Mouse (Mus musculus) heart, postnatal 10 days (tissue): ENCODE data around the gene Olfr1058. TPM values are rescaled to one million over a fixed set of nuclear protein-coding genes. Genes with fewer than 3 reads are reported as not detected.
"Not testable (repeated sequence)": the region's sequence is repeated elsewhere in the genome, so short reads cannot be mapped to it uniquely, and the experiment has no call there.

Source experiments
- DNase-seq, 2 experiments: peaks; one replicate each; pipeline ENCODE4 v3.0.0; 2021
- intact Hi-C: fragments of 180-260 bp; cut with DNase I; formaldehyde crosslinking; loops from one replicate; pipeline ENCODE4 v1.15.1; 2025
- total RNA-seq, 2 experiments: library from RNA; stranded (reverse); gene quantifications; 2 replicates each; pipeline ENCODE4 v1.2.3; 2021

Gene Olfr1058
- total RNA-seq, result not detected

DNA sequence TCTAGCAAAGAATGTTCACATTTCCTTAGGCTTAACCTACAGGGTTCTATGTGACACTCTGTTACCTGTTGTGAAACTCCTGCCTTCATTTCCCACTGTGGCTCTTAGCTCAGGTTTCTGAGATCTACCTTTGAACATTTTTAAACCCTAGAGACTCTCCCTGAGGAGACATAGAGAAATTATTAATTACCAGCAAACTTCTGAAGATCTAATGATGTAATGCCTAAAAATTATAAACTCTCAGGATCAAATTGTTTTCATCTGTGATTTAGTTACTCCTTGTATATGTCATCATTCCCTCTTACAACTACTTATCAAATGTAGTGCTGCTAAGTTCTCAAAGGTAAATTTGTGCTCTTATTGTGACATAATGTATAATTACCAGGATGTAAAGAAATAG lies at the start of gene Olfr1058:
Gene Olfr1058 (minus strand): TSS at position 101 of the 400 bp plus-strand sequence.
- intact Hi-C loops, DNase-seq: not testable (repeated sequence)

DNA sequence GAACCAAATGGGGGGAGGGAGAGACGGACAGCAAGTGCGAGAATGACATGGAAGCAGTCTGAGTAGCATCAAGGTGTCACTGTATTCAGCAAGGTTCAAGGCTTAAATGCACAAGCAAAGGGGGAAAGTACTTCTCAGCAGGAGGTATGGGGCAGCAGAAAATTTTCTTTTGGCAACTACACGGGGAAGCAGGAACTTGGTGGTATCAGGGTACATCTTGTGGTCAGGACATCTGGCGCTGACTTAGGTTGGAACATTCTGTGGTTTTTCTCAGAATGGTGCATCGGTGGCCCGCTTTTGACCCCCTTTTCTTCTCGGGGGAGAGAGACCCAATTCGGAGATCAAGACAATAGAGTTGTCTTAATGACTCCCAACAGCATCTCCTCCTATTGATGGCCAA lies 40.1 kb upstream of the Olfr1058 start:
- DNase-seq, intact Hi-C loops: not testable (repeated sequence)

- intact Hi-C loops, result not testable (repeated sequence)
Measured at GRCm38 (mm10) chr2:86426649-86427048, 38.3 kb upstream of the Olfr1058 start, which contains the start of gene Olfr1062. Gene Olfr1062 (minus strand): TSS chr2:86426749.

GRCm38 (mm10) chr2:86413950-86414349 lies 25.6 kb upstream of the Olfr1058 start, which contains the start of gene Olfr1061:
Gene Olfr1061 (minus strand): TSS chr2:86414050.
- intact Hi-C loops, result no loop called here
- no peak for DNase-seq

More at GRCm38 (mm10) chr2:86426649-86427048, 38.3 kb upstream of the Olfr1058 start, which contains the start of gene Olfr1062:
- DNase-seq, result not testable (repeated sequence)

- intact Hi-C loops, result no loop called here
- no peak for DNase-seq
Measured at GRCm38 (mm10) chr2:86395114-86395513, 6.8 kb upstream of the Olfr1058 start.

DNA sequence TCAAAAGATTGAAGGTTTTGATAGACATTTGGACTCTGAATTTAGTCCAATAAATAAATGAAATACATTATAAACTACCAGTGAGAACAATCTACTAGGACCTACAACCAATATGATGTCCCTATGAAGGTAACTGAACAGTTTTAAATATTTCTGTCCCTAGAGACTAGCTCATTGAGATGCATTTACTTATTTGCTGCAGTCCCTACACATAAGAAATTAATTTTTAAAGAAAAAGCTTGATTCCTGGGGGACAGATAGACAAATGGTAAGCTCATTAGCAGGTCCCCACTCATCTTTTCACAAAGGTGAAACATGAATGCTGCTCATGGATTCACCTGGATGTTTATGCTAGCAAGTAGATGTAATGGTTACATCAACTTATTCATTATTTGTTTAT lies 10.1 kb downstream of the Olfr1058 start, which contains the start of gene Olfr1057:
Gene Olfr1057 (minus strand): TSS at position 101 of the 400 bp plus-strand sequence.
- intact Hi-C loops, result no loop called here
- DNase-seq, result no peak

DNA sequence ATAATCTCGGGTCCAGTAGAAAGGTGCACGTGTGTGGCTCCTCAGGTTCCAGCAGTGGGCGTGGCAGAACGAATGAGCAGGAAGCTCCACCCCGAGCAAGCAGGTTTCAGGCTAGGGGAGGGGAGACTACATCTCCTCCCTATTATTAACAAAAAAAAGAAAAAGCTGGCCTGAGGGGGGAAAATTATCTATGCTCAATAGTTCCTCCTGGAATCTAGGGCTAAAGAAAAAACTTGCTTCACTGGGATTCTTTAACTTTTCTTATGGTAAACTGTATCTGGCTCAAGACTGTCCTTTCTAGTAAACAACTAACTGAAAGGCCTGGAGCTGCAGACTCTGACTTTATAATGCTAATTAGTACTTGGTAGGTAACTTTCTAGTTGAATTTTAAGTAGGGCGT lies 22.0 kb downstream of the Olfr1058 start:
- intact Hi-C loops, DNase-seq: not testable (repeated sequence)

DNA sequence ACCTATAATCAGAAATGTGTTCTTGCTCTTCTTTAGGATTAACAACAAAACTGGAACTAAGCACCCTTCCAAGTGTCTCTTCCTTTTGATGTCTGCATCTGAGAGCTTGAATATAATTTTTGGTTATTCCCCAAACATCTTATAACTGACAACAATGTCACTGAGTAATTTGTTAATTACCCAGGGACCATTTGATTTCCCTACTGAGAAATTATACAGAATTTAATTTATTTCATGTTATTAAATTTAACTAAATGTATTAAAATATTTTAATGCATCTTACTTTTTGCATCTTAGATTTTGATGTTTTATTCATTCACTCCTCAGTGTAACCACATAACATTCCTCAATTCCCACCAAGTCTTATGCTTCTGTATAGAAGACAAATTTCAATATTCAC lies 26.0 kb downstream of the Olfr1058 start, which contains the start of gene Olfr1056:
Gene Olfr1056 (minus strand): TSS at position 101 of the 400 bp plus-strand sequence.
- intact Hi-C loops, result no loop called here
- DNase-seq, result no peak

DNA sequence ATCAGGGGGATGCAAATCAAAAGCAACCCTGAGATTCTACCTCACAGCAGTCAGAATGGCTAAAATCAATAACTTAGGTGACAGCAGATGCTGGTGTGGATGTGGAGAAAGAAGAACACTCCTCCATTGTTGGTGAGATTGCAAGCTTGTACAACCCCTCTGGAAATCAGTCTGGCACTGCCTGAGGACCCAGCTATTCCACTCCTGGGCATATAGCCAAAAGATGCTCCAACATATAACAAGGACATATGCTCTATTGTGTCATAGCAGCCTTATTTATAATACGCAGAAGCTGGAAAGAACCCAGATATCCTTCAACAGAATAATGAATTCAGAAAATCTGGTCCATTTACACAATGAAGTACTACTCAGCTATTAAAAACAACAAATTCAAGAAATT lies 36.6 kb downstream of the Olfr1058 start:
- intact Hi-C loops, result not testable (repeated sequence)

GRCm38 (mm10) chr2:86350184-86350583 lies 38.2 kb downstream of the Olfr1058 start, which contains the start of gene Olfr1055:
Gene Olfr1055 (minus strand): TSS chr2:86350284.
- DNase-seq, result no peak
- intact Hi-C loops, result no loop called here

More for the DNA sequence above, 36.6 kb downstream of the Olfr1058 start:
- not testable (repeated sequence) for DNase-seq

DNA sequence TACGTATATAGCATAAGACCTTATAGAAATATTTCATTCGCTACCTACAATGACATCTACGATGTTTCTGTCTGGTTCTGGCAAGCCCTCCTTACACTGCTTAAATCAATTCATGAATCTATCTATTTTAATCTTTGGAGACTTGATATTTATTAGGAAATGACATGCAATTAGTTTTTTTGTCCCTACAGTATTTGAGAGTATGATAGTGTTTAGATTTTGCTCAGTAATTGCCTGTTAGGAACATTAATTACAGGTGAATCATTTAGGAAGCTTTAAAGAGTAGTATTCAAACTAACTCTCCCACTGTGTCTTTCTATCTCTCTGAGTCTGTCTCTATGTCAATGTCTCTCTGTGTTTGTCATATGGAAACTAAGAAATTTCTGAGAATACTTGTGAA lies 53.0 kb downstream of the Olfr1058 start, which contains the start of gene Olfr1054:
Gene Olfr1054 (minus strand): TSS at position 101 of the 400 bp plus-strand sequence.
- intact Hi-C loops, result no loop called here
- DNase-seq, result no peak

Other genes starting within 250 kb of the Olfr1058 start
- gene Olfr1040, start 241.8 kb downstream of the Olfr1058 start, total RNA-seq, result not detected
- not detected for gene Olfr1042, start 226.7 kb downstream of the Olfr1058 start, total RNA-seq
- gene Olfr1043, start 221.0 kb downstream of the Olfr1058 start, total RNA-seq, result not detected
- gene Olfr1044, start 210.7 kb downstream of the Olfr1058 start, total RNA-seq, result not detected
- not detected for gene Olfr52, start 202.9 kb downstream of the Olfr1058 start, total RNA-seq
- gene Olfr1045, start 185.6 kb downstream of the Olfr1058 start, total RNA-seq, result not detected
- not detected for gene Olfr1046, start 169.2 kb downstream of the Olfr1058 start, total RNA-seq
- gene Olfr1047, start 157.2 kb downstream of the Olfr1058 start, total RNA-seq, result not detected
- gene Olfr1048, start 148.3 kb downstream of the Olfr1058 start, total RNA-seq, result not detected
- gene Olfr1049, start 130.2 kb downstream of the Olfr1058 start, total RNA-seq, result not detected
- not detected for gene Olfr1051, start 109.5 kb downstream of the Olfr1058 start, total RNA-seq
- not detected for gene Olfr1052, start 96.1 kb downstream of the Olfr1058 start, total RNA-seq
- not detected for gene Olfr1053, start 73.3 kb downstream of the Olfr1058 start, total RNA-seq
- gene Olfr1054, start 53.1 kb downstream of the Olfr1058 start, total RNA-seq, result not detected
- not detected for gene Olfr1055, start 38.3 kb downstream of the Olfr1058 start, total RNA-seq
- not detected for gene Olfr1056, start 26.1 kb downstream of the Olfr1058 start, total RNA-seq
- gene Olfr1057, start 10.2 kb downstream of the Olfr1058 start, total RNA-seq, result not detected
- not detected for gene Olfr1061, start 25.5 kb upstream of the Olfr1058 start, total RNA-seq
- not detected for gene Olfr1062, start 38.2 kb upstream of the Olfr1058 start, total RNA-seq
- not detected for gene Olfr1065, start 62.0 kb upstream of the Olfr1058 start, total RNA-seq
- gene Olfr1066, start 67.7 kb upstream of the Olfr1058 start, total RNA-seq, result not detected
- not detected for gene Olfr228, start 98.8 kb upstream of the Olfr1058 start, total RNA-seq
- gene Olfr1076, start 119.9 kb upstream of the Olfr1058 start, total RNA-seq, result not detected
- gene Olfr1079, start 153.9 kb upstream of the Olfr1058 start, total RNA-seq, result not detected
- gene Olfr1080, start 169.7 kb upstream of the Olfr1058 start, total RNA-seq, result not detected
- gene Olfr1082, start 210.4 kb upstream of the Olfr1058 start, total RNA-seq, result not detected